Mouse (Mus musculus) myocyte (in vitro differentiated cells): ENCODE data around the gene Exog. TPM values are rescaled to one million over a fixed set of nuclear protein-coding genes. Genes with fewer than 3 reads are reported as not detected.
A peak's percentile ranks its signal among the peaks of the same experiment; 100 is the strongest.

Source experiments
- H3K27me3 ChIP-seq: one replicate; pipeline ENCODE4 v1.6.1; 2011; ENCODE audit not compliant: control insufficient read depth, insufficient read depth, insufficient read length
- H3K36me3 ChIP-seq: one replicate; pipeline ENCODE4 v1.6.1; 2011; ENCODE audit not compliant: control insufficient read depth, insufficient read depth
- H3K4me2 ChIP-seq: one replicate; pipeline ENCODE4 v1.6.1; 2011; ENCODE audit warnings: low read depth, control low read depth
- H3K4me3 ChIP-seq: one replicate; pipeline ENCODE4 v1.5.1; 2011; ENCODE audit warnings: mild to moderate bottlenecking, control low read depth, moderate library complexity
- H3K79me2 ChIP-seq: one replicate; pipeline ENCODE4 v1.6.1; 2011; ENCODE audit not compliant: control insufficient read depth, insufficient read depth
- H3ac ChIP-seq: one replicate; pipeline ENCODE4 v1.6.1; 2011; ENCODE audit not compliant: control insufficient read depth, insufficient read length
- CEBPB ChIP-seq: IDR thresholded peaks from 2 replicates; pipeline ENCODE4 v1.6.1; 2011; ENCODE audit warnings: mild to moderate bottlenecking, moderate library complexity; ENCODE audit not compliant: poor library complexity, insufficient read depth, severe bottlenecking
- E2F4 ChIP-seq: IDR thresholded peaks from one replicate; pipeline ENCODE4 v1.6.1; 2011; ENCODE audit warnings: mild to moderate bottlenecking, control low read depth, moderate library complexity; ENCODE audit not compliant: insufficient read depth
- MAX ChIP-seq: IDR thresholded peaks from one replicate; pipeline ENCODE4 v1.6.1; 2011; ENCODE audit warnings: low read depth, mild to moderate bottlenecking, control low read depth
- MYOD1 ChIP-seq, 3 experiments: IDR thresholded peaks; one replicate each; pipeline ENCODE4 v1.6.1; 2011; ENCODE audit warnings: control low read depth in 2 of 3, low read depth in 2 of 3, mild to moderate bottlenecking in 2 of 3, moderate library complexity in 1 of 3; ENCODE audit not compliant: insufficient read length in 2 of 3, control insufficient read depth in 1 of 3
- MYOG ChIP-seq, 3 experiments: IDR thresholded peaks; one replicate each; pipeline ENCODE4 v1.6.1; 2011; ENCODE audit warnings: control low read depth in 2 of 3, low read depth in 2 of 3, mild to moderate bottlenecking in 2 of 3; ENCODE audit not compliant: insufficient read length in 2 of 3, control insufficient read depth in 1 of 3, insufficient read depth in 1 of 3
- POLR2A ChIP-seq: IDR thresholded peaks from one replicate; pipeline ENCODE4 v1.6.1; 2011; ENCODE audit warnings: low read depth, mild to moderate bottlenecking, control low read depth, moderate library complexity; ENCODE audit not compliant: insufficient read length
- POLR2AphosphoS2 ChIP-seq: IDR thresholded peaks from one replicate; pipeline ENCODE4 v1.6.1; 2011; ENCODE audit warnings: low read depth, control low read depth; ENCODE audit not compliant: insufficient read length
- REST ChIP-seq: IDR thresholded peaks from one replicate; pipeline ENCODE4 v1.6.1; 2011; ENCODE audit warnings: mild to moderate bottlenecking, control low read depth, moderate library complexity; ENCODE audit not compliant: insufficient read depth, insufficient read length
- SRF ChIP-seq: IDR thresholded peaks from one replicate; pipeline ENCODE4 v1.6.1; 2011; ENCODE audit warnings: low read depth; ENCODE audit not compliant: control insufficient read depth, insufficient read length
- TCF12 ChIP-seq: IDR thresholded peaks from one replicate; pipeline ENCODE4 v1.6.1; 2011; ENCODE audit warnings: mild to moderate bottlenecking, control low read depth; ENCODE audit not compliant: poor library complexity, insufficient read depth, severe bottlenecking
- TCF3 ChIP-seq: IDR thresholded peaks from one replicate; pipeline ENCODE4 v1.6.1; 2011; ENCODE audit warnings: low read depth, control low read depth; ENCODE audit not compliant: insufficient read length
- USF1 ChIP-seq: IDR thresholded peaks from one replicate; pipeline ENCODE4 v1.6.1; 2011; ENCODE audit warnings: low read depth, mild to moderate bottlenecking, control low read depth, moderate library complexity
- polyA plus RNA-seq: library from polyadenylated mRNA; unstranded; fragments of >200 nt; fragmentation: generic; extraction: Trizol; gene quantifications from one replicate; pipeline ENCODE4 v1.2.1, GENCODE M21; 2012; ENCODE audit warnings: missing spikeins

Gene Exog
- polyA plus RNA-seq, 1 experiment = 4.0 TPM

DNA sequence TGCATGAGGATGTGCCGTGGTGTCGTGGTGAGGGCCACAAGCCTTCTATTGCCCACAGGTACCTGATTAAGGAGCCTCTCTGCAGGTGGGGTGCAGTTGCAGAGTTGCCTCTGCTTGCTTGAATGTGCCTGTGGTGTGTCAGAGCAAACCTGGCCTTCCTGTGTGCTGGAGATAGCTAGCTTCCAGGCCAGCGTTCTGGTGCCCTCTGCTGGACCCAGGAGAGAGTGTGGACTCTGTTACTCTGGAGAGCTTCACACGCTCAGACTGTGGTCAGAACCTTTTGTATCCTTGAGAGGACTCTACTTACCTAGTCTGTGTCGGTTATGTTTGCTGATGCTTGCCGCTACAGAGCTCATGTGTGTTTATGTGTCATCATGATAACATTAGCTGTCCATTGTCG, 14.4 kb upstream of the Exog start:
- Histone ChIP-seq H3K27me3 (no peaks in the 10 kb centered on the region), H3ac (no peak overlapping the region), H3K4me3 (no peak overlapping the region), H3K4me2 (no peak overlapping the region), H3K36me3 (no peaks in the 10 kb centered on the region), H3K79me2 (no peaks in the 10 kb centered on the region)
- no peak for TF ChIP-seq MYOD1 (IDR thresholded peaks at IDR 0.05; ENCODE audit: control insufficient read depth in 1 of 3, insufficient read length in 2 of 3, low read depth in 2 of 3)
- no peak for TF ChIP-seq TCF12
- no peak for TF ChIP-seq SRF
- TF ChIP-seq MAX = no peak
- TF ChIP-seq POLR2AphosphoS2 = no peak
- TF ChIP-seq USF1 = no peak
- TF ChIP-seq E2F4 = no peak

GRCm38 (mm10) chr9:119435855-119436254, 8.9 kb upstream of the Exog start:
- no peak for TF ChIP-seq POLR2A
- TF ChIP-seq MYOG (IDR thresholded peaks at IDR 0.05; ENCODE audit: control insufficient read depth in 1 of 3, insufficient read depth in 1 of 3, insufficient read length in 2 of 3, low read depth in 2 of 3) = no peak
- TF ChIP-seq MYOD1 (IDR thresholded peaks at IDR 0.05; ENCODE audit: control insufficient read depth in 1 of 3, insufficient read length in 2 of 3, low read depth in 2 of 3) = no peak
- no peak for TF ChIP-seq MAX
- TF ChIP-seq REST = no peak
- no peak for TF ChIP-seq TCF3
- TF ChIP-seq E2F4 = no peak
- no peak for TF ChIP-seq POLR2AphosphoS2
- no peak for TF ChIP-seq SRF
- TF ChIP-seq TCF12 = no peak
- TF ChIP-seq USF1 = no peak
- TF ChIP-seq CEBPB = no peak
- H3ac ChIP-seq = no peak overlapping the region
- H3K27me3 ChIP-seq = no peaks in the 10 kb centered on the region
- no peak overlapping the region for H3K4me2 ChIP-seq
- H3K36me3 ChIP-seq = no peaks in the 10 kb centered on the region
- no peak overlapping the region for H3K4me3 ChIP-seq
- no peaks in the 10 kb centered on the region for H3K79me2 ChIP-seq

DNA sequence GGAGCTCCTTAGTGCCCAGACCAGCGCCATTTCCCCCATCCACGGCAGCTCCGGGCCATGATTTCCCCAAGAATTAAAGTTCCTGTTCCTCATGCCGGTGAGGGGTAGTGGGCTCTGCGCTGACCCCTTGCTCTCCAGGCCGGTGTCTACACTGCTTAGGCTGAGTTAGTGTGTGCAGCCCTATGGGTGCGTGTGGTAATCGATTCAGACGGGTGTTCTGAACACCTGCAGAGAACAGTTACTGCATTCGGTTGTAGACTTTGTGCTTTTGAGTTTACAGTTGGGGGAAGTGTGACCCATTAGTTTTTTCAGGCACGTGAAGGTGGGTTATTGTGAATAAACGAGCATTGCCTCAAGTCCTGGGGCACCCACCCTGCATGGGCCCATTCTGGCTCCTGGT, 6.7 kb upstream of the Exog start:
- H3K79me2 ChIP-seq = no peaks in the 10 kb centered on the region
- no peaks in the 10 kb centered on the region for H3K36me3 ChIP-seq
- TF ChIP-seq CEBPB (no peak), USF1 (no peak), E2F4 (no peak)
- no peak overlapping the region for H3K4me3 ChIP-seq
- H3ac ChIP-seq = no peak overlapping the region
- H3K27me3 ChIP-seq = no peaks in the 10 kb centered on the region
- H3K4me2 ChIP-seq = no peak overlapping the region

DNA sequence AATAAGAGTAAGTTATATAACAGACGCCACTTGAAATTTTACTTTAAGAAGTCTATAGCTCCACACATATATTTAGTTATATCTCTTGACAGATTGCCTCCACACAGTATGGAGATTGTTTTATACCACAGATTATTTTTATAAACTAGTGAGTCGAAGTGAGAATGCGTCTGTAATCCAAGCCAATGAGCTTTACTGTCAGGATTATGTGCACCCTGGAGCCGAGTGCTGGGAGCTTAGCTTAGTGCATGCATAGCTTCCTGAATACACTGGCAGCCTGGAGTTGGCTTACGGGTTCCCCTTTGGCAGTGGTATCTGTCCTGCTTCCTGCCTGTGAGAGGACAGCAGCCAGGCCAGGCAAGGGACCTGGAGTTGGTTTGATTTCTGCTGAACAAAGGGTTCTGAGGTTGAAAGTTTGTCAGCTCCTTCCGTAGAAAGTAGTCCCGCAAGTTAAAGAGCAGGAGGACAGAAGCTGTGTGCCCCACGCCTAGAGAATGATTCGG, 6.2 kb upstream of the Exog start:
- no peaks in the 10 kb centered on the region for H3K79me2 ChIP-seq
- H3K36me3 ChIP-seq = no peaks in the 10 kb centered on the region
- TF ChIP-seq POLR2A (no peak), MAX (no peak), REST (no peak), USF1 (no peak), SRF (no peak), MYOG (IDR thresholded peaks at IDR 0.05; ENCODE audit: control insufficient read depth in 1 of 3, insufficient read depth in 1 of 3, insufficient read length in 2 of 3, low read depth in 2 of 3) (no peak), POLR2AphosphoS2 (no peak), TCF3 (no peak)
- no peak overlapping the region for H3K4me2 ChIP-seq
- H3K4me3 ChIP-seq = no peak overlapping the region
- H3K27me3 ChIP-seq = no peaks in the 10 kb centered on the region
- H3ac ChIP-seq = no peak overlapping the region

DNA sequence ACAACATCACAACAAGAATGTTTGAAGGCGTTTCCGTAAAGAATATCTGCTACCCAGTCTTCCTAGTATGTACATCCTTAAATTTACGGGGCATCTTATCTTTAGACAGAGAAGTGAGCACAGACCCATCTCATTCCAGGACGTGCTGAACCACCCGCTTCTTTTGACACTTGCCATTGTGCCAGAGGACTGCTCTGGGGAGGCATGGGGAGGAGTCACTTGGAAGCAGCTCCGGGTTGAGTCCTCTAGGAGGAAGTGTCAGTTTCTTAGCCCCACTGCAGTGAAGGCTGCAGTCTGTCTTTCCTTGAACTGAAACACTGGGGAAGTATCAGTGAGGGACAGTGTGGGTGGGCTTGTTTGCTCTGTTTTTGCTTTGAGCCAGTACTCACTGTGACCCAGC, 994 bp downstream of the Exog start:
- Histone ChIP-seq H3K27me3 (no peaks in the 10 kb centered on the region), H3ac (peak overlapping the region; percentile 31), H3K4me3 (peak overlapping the region; percentile 59), H3K36me3 (no peaks in the 10 kb centered on the region), H3K4me2 (peak overlapping the region; percentile 93), H3K79me2 (peaks cover 13% of the 10 kb centered on the region)
- TF ChIP-seq CEBPB (no peak), REST (no peak), TCF12 (no peak), TCF3 (no peak), MAX (no peak), POLR2AphosphoS2 (no peak), MYOG (IDR thresholded peaks at IDR 0.05; ENCODE audit: control insufficient read depth in 1 of 3, insufficient read depth in 1 of 3, insufficient read length in 2 of 3, low read depth in 2 of 3) (no peak), POLR2A (no peak), E2F4 (no peak), MYOD1 (IDR thresholded peaks at IDR 0.05; ENCODE audit: control insufficient read depth in 1 of 3, insufficient read length in 2 of 3, low read depth in 2 of 3) (no peak), USF1 (no peak), SRF (no peak)
